Mouse (Mus musculus): Measurements from ENCODE around the gene Chrna4. TPM values are rescaled to one million over a fixed set of nuclear protein-coding genes. Genes with fewer than 3 reads are reported as not detected.

Chrna4 gene
- polyA plus RNA-seq, 1 experiment from 2014 or later, result 0.51 TPM

- peak; percentile 52 for ATAC-seq
- WGBS, result 62% methylated on average over 7 of the region's 7 CpGs
Measured at GRCm38 (mm10) chr2:181071706-181072402, 28.5 kb upstream of the Chrna4 start.

GRCm38 (mm10) chr2:181070136-181070535 lies 26.8 kb upstream of the Chrna4 start:
- H3K27me3 ChIP-seq (replicated peaks; ENCODE audit: control insufficient read depth, insufficient read depth, low read length), result no peaks in the 10 kb centered on the region; the same call in 1 of the 2 replicates
- no peak overlapping the region for H3K4me2 ChIP-seq (ENCODE audit: low read depth, low read length)
- H3K9me3 ChIP-seq (ENCODE audit: control insufficient read depth, low read length), result no peaks in the 10 kb centered on the region
- H3K36me3 ChIP-seq (ENCODE audit: control insufficient read depth, insufficient read depth, low read length), result no peaks in the 10 kb centered on the region
- 51% methylated on average over 7 of the region's 7 CpGs for WGBS
- H3K27ac ChIP-seq (ENCODE audit: low read length), result no peak overlapping the region
- H3K4me3 ChIP-seq (ENCODE audit: low read length), result no peak overlapping the region
- no peaks in the 10 kb centered on the region for H3K4me1 ChIP-seq (ENCODE audit: control insufficient read depth, insufficient read depth, low read length)
- ATAC-seq, result no peak
- H3K9ac ChIP-seq (ENCODE audit: low read depth, low read length), result no peak overlapping the region

More at GRCm38 (mm10) chr2:181071706-181072402, 28.5 kb upstream of the Chrna4 start:
- Histone ChIP-seq H3K27ac (ENCODE audit: low read length) (no peak overlapping the region), H3K4me1 (ENCODE audit: control insufficient read depth, insufficient read depth, low read length) (no peaks in the 10 kb centered on the region), H3K27me3 (replicated peaks; ENCODE audit: control insufficient read depth, insufficient read depth, low read length) (no peaks in the 10 kb centered on the region; the same call in 1 of the 2 replicates), H3K4me3 (ENCODE audit: low read length) (no peak overlapping the region), H3K36me3 (ENCODE audit: control insufficient read depth, insufficient read depth, low read length) (no peaks in the 10 kb centered on the region), H3K9me3 (ENCODE audit: control insufficient read depth, low read length) (no peaks in the 10 kb centered on the region), H3K4me2 (ENCODE audit: low read depth, low read length) (no peak overlapping the region), H3K9ac (ENCODE audit: low read depth, low read length) (no peak overlapping the region)

- H3K36me3 ChIP-seq (ENCODE audit: control insufficient read depth, insufficient read depth, low read length), result no peaks in the 10 kb centered on the region
- no peak overlapping the region for H3K4me3 ChIP-seq (ENCODE audit: low read length)
- no peak overlapping the region for H3K9ac ChIP-seq (ENCODE audit: low read depth, low read length)
- H3K27me3 ChIP-seq (replicated peaks; ENCODE audit: control insufficient read depth, insufficient read depth, low read length), result no peaks in the 10 kb centered on the region; the same call in 1 of the 2 replicates
- H3K4me2 ChIP-seq (ENCODE audit: low read depth, low read length), result no peak overlapping the region
- 66% methylated on average over 5 of the region's 5 CpGs for whole genome bisulfite sequencing
- H3K27ac ChIP-seq (ENCODE audit: low read length), result no peak overlapping the region
- no peaks in the 10 kb centered on the region for H3K4me1 ChIP-seq (ENCODE audit: control insufficient read depth, insufficient read depth, low read length)
- no peak for ATAC-seq
- H3K9me3 ChIP-seq (ENCODE audit: control insufficient read depth, low read length), result no peaks in the 10 kb centered on the region
Measured at GRCm38 (mm10) chr2:181068499-181068898, 25.2 kb upstream of the Chrna4 start.

- H3K9me3 ChIP-seq (ENCODE audit: control insufficient read depth, low read length), result no peaks in the 10 kb centered on the region
- ATAC-seq, result no peak
- no peak overlapping the region for H3K4me3 ChIP-seq (ENCODE audit: low read length)
- H3K4me1 ChIP-seq (ENCODE audit: control insufficient read depth, insufficient read depth, low read length), result no peaks in the 10 kb centered on the region
- H3K4me2 ChIP-seq (ENCODE audit: low read depth, low read length), result no peak overlapping the region
- H3K27me3 ChIP-seq (replicated peaks; ENCODE audit: control insufficient read depth, insufficient read depth, low read length), result no peaks in the 10 kb centered on the region
- H3K27ac ChIP-seq (ENCODE audit: low read length), result no peak overlapping the region
- no peaks in the 10 kb centered on the region for H3K36me3 ChIP-seq (ENCODE audit: control insufficient read depth, insufficient read depth, low read length)
- H3K9ac ChIP-seq (ENCODE audit: low read depth, low read length), result no peak overlapping the region
- WGBS, result 37% methylated on average over 4 of the region's 4 CpGs
Measured at GRCm38 (mm10) chr2:181065827-181066226, 22.5 kb upstream of the Chrna4 start.

GRCm38 (mm10) chr2:181060127-181060526 lies 16.8 kb upstream of the Chrna4 start:
- no peak overlapping the region for H3K4me2 ChIP-seq (ENCODE audit: low read depth, low read length)
- no peak for ATAC-seq
- no peak overlapping the region for H3K4me3 ChIP-seq (ENCODE audit: low read length)
- no peaks in the 10 kb centered on the region for H3K4me1 ChIP-seq (ENCODE audit: control insufficient read depth, insufficient read depth, low read length)
- no peaks in the 10 kb centered on the region for H3K36me3 ChIP-seq (ENCODE audit: control insufficient read depth, insufficient read depth, low read length)
- no peak overlapping the region for H3K27ac ChIP-seq (ENCODE audit: low read length)
- H3K27me3 ChIP-seq (replicated peaks; ENCODE audit: control insufficient read depth, insufficient read depth, low read length), result no peaks in the 10 kb centered on the region
- H3K9me3 ChIP-seq (ENCODE audit: control insufficient read depth, low read length), result no peaks in the 10 kb centered on the region
- no peak overlapping the region for H3K9ac ChIP-seq (ENCODE audit: low read depth, low read length)
- WGBS, result 16% methylated on average over 5 of the region's 5 CpGs

GRCm38 (mm10) chr2:181058193-181058592 lies 14.8 kb upstream of the Chrna4 start:
- ATAC-seq, result no peak
- H3K9ac ChIP-seq (ENCODE audit: low read depth, low read length), result no peak overlapping the region
- WGBS, result 31% methylated on average over 3 of the region's 3 CpGs
- no peak overlapping the region for H3K27ac ChIP-seq (ENCODE audit: low read length)
- H3K9me3 ChIP-seq (ENCODE audit: control insufficient read depth, low read length), result no peaks in the 10 kb centered on the region
- no peak overlapping the region for H3K4me3 ChIP-seq (ENCODE audit: low read length)
- no peaks in the 10 kb centered on the region for H3K27me3 ChIP-seq (replicated peaks; ENCODE audit: control insufficient read depth, insufficient read depth, low read length)
- H3K36me3 ChIP-seq (ENCODE audit: control insufficient read depth, insufficient read depth, low read length), result no peaks in the 10 kb centered on the region
- H3K4me2 ChIP-seq (ENCODE audit: low read depth, low read length), result no peak overlapping the region
- no peaks in the 10 kb centered on the region for H3K4me1 ChIP-seq (ENCODE audit: control insufficient read depth, insufficient read depth, low read length)

GRCm38 (mm10) chr2:181057341-181057740 lies 14.0 kb upstream of the Chrna4 start:
- WGBS, result 32% methylated on average over 8 of the region's 8 CpGs
- no peaks in the 10 kb centered on the region for H3K4me1 ChIP-seq (ENCODE audit: control insufficient read depth, insufficient read depth, low read length)

GRCm38 (mm10) chr2:181052171-181052570 lies 8.8 kb upstream of the Chrna4 start:
- H3K4me2 ChIP-seq (ENCODE audit: low read depth, low read length), result no peak overlapping the region
- WGBS, result 97% methylated on average over 1 of the region's 1 CpGs
- 0 out of 2 replicates have a peak, but pooled peaks cover 4% of the 10 kb centered on the region for H3K27me3 ChIP-seq (replicated peaks; ENCODE audit: control insufficient read depth, insufficient read depth, low read length)
- ATAC-seq, result no peak
- no peak overlapping the region for H3K9ac ChIP-seq (ENCODE audit: low read depth, low read length)
- no peaks in the 10 kb centered on the region for H3K9me3 ChIP-seq (ENCODE audit: control insufficient read depth, low read length)
- no peak overlapping the region for H3K4me3 ChIP-seq (ENCODE audit: low read length)
- no peak overlapping the region for H3K27ac ChIP-seq (ENCODE audit: low read length)
- no peaks in the 10 kb centered on the region for H3K36me3 ChIP-seq (ENCODE audit: control insufficient read depth, insufficient read depth, low read length)
- H3K4me1 ChIP-seq (ENCODE audit: control insufficient read depth, insufficient read depth, low read length), result no peaks in the 10 kb centered on the region

More at GRCm38 (mm10) chr2:181057341-181057740, 14.0 kb upstream of the Chrna4 start:
- Histone ChIP-seq H3K9me3 (ENCODE audit: control insufficient read depth, low read length) (no peaks in the 10 kb centered on the region), H3K9ac (ENCODE audit: low read depth, low read length) (no peak overlapping the region), H3K4me2 (ENCODE audit: low read depth, low read length) (no peak overlapping the region), H3K4me3 (ENCODE audit: low read length) (no peak overlapping the region), H3K27ac (ENCODE audit: low read length) (no peak overlapping the region), H3K36me3 (ENCODE audit: control insufficient read depth, insufficient read depth, low read length) (no peaks in the 10 kb centered on the region), H3K27me3 (replicated peaks; ENCODE audit: control insufficient read depth, insufficient read depth, low read length) (no peaks in the 10 kb centered on the region)
- no peak for ATAC-seq

- 76% methylated on average over 9 of the region's 9 CpGs for WGBS
- 0 out of 2 replicates have a peak, but pooled peaks cover 4% of the 10 kb centered on the region for H3K27me3 ChIP-seq (replicated peaks; ENCODE audit: control insufficient read depth, insufficient read depth, low read length)
Measured at GRCm38 (mm10) chr2:181048986-181049385, 5.6 kb upstream of the Chrna4 start.

More at GRCm38 (mm10) chr2:181048986-181049385, 5.6 kb upstream of the Chrna4 start:
- Histone ChIP-seq H3K9me3 (ENCODE audit: control insufficient read depth, low read length) (no peaks in the 10 kb centered on the region), H3K9ac (ENCODE audit: low read depth, low read length) (no peak overlapping the region), H3K4me2 (ENCODE audit: low read depth, low read length) (no peak overlapping the region), H3K4me3 (ENCODE audit: low read length) (no peak overlapping the region), H3K27ac (ENCODE audit: low read length) (no peak overlapping the region), H3K4me1 (ENCODE audit: control insufficient read depth, insufficient read depth, low read length) (no peaks in the 10 kb centered on the region), H3K36me3 (ENCODE audit: control insufficient read depth, insufficient read depth, low read length) (no peaks in the 10 kb centered on the region)
- no peak for ATAC-seq
